Mouse (Mus musculus): Measurements from ENCODE around the gene Exoc8. TPM values are rescaled to one million over a fixed set of nuclear protein-coding genes. Genes with fewer than 3 reads are reported as not detected.

Exoc8 gene
- total RNA-seq (2017) = 13.1 and 16.3 TPM in 2 replicates

- ATAC-seq (replicated peaks in 1 of 2; ENCODE audit: insufficient read depth in 1 of 2, low FRiP score in 2 of 2, low TSS enrichment in 1 of 2, low read depth in 1 of 2, poor library complexity in 2 of 2, severe bottlenecking in 2 of 2) = peak; percentile 72 to 80
Observed at GRCm38 (mm10) chr8:124897386-124898250, at the start of gene Exoc8, which contains the start of gene Sprtn. TSS of gene Exoc8 (minus strand) at chr8:124897705. TSS of gene Sprtn (plus strand) at chr8:124897886.

DNA sequence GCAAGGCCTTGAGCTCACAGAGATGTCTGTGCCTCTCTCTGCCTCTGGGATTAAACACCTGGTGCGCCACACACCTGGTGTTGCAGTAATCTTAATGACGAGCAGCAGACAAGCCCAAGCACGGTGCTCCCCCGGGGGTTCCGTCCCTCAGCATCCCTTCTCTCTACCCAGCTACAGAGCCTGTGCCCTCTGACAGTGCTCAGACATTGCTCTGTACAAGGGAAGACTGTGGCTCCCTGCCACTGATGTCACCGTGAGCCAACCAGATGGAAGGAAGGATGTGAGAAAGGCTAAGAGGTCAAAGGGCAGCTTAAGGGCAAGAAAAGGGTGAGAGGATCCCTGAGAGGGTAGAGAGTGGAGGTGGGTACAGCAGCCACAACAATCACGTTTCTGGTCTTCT, 46.9 kb upstream of the Exoc8 start:
- no peak for ATAC-seq (replicated peaks in 1 of 2; ENCODE audit: insufficient read depth in 1 of 2, low FRiP score in 2 of 2, low TSS enrichment in 1 of 2, low read depth in 1 of 2, poor library complexity in 2 of 2, severe bottlenecking in 2 of 2)

DNA sequence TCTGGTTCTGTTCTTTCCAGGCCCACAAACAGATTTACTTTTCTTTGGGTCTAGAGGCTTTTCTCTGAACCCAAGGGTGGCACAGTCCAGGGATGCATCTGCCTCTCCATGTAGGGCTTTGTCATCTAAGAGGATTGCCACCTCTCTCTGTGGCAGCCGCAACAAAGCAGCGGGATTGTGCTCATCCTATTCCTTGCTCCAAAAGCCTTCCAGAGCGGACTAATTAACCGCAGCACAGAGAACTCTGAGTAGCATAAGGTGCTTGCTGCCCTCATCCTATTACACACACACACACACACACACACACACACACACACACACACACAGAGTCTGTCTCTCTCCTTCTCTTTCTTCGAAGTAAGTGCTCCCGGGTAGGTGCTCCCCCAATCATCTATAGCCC, 46.3 kb upstream of the Exoc8 start:
- ATAC-seq (replicated peaks in 1 of 2; ENCODE audit: insufficient read depth in 1 of 2, low FRiP score in 2 of 2, low TSS enrichment in 1 of 2, low read depth in 1 of 2, poor library complexity in 2 of 2, severe bottlenecking in 2 of 2) = no peak

DNA sequence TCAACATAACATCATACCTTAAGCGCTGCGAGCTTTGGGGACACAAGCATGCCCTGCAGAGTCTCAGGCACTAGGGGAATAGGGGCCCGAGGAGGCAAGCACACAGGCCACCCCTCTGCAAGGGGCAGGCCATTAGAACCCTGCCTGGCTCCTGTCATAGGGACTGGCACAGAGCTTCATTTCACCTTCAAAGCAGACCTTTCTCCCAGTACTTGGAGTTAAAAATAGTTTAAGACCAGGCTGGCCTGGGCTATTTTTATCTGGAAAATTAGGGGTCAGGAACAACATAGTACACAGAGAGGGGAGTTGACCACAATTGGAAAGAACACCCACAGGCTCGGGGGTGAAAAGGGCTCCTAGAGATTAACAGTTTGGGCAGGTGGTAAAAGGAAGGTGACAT, 39.8 kb upstream of the Exoc8 start:
- no peak for ATAC-seq (replicated peaks in 1 of 2; ENCODE audit: insufficient read depth in 1 of 2, low FRiP score in 2 of 2, low TSS enrichment in 1 of 2, low read depth in 1 of 2, poor library complexity in 2 of 2, severe bottlenecking in 2 of 2)

DNA sequence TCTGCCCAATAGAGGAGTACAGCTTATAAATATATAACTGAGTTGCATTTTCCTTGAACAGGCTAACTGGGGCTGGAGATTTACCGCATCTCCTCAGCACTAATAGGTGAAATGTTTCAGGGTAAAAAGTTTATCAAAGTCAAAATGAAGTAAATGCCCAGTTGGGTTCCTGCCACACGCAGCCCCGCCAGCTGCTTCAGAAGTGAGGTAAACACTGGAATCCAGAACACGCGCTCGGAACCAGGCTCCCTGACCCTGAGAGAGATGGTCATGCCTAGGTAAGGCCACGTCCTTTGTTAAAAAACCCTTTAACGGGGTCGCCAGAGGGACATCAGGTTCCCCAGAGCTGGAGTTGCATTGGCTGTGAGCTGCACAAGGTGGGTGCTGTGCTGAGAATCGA, 39.2 kb upstream of the Exoc8 start:
- no peak for ATAC-seq (replicated peaks in 1 of 2; ENCODE audit: insufficient read depth in 1 of 2, low FRiP score in 2 of 2, low TSS enrichment in 1 of 2, low read depth in 1 of 2, poor library complexity in 2 of 2, severe bottlenecking in 2 of 2)

DNA sequence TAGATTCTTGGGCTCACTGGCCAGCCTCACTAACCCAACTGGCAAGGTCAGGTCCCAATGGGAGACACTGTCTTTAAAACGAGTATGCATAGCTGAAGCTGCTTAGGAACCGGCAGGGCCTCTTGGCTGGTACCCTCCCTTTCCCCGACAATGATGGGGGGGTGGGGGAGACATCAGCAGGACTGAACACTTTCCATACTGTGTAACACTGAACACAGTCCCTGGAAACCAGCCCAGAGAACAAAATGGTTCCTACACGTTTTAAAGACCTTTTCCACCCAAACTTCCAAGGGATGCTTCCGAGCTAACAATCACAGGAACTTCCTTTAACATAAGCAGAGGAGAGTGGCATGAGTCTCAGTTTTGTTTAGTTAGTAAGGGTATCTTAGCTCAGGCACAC, 37.6 kb upstream of the Exoc8 start:
- no peak for ATAC-seq (replicated peaks in 1 of 2; ENCODE audit: insufficient read depth in 1 of 2, low FRiP score in 2 of 2, low TSS enrichment in 1 of 2, low read depth in 1 of 2, poor library complexity in 2 of 2, severe bottlenecking in 2 of 2)

GRCm38 (mm10) chr8:124932435-124932834, 34.9 kb upstream of the Exoc8 start:
- ATAC-seq (replicated peaks in 1 of 2; ENCODE audit: insufficient read depth in 1 of 2, low FRiP score in 2 of 2, low TSS enrichment in 1 of 2, low read depth in 1 of 2, poor library complexity in 2 of 2, severe bottlenecking in 2 of 2) = no peak

DNA sequence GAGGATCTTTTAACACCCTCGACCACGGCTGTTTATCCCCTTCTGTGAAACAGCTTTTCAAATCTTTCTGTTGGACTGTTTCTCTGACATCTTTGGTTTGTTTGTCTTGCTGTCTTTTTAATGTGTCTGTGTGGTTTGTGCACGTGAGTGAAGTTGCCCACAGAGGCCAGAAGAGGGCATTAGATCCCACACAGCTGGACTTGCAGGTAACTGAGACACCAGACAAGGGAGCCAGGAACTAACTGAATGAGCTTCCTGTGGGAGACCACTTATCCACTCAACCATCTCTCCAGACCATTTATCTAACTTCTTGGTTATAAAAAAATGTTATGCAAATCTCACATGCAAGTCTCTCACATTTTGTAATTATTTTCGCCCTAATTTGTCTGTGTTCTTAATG, 33.1 kb upstream of the Exoc8 start:
- no peak for ATAC-seq (replicated peaks in 1 of 2; ENCODE audit: insufficient read depth in 1 of 2, low FRiP score in 2 of 2, low TSS enrichment in 1 of 2, low read depth in 1 of 2, poor library complexity in 2 of 2, severe bottlenecking in 2 of 2)

- no peak for ATAC-seq (replicated peaks in 1 of 2; ENCODE audit: insufficient read depth in 1 of 2, low FRiP score in 2 of 2, low TSS enrichment in 1 of 2, low read depth in 1 of 2, poor library complexity in 2 of 2, severe bottlenecking in 2 of 2)
Observed at GRCm38 (mm10) chr8:124930086-124930485, 32.6 kb upstream of the Exoc8 start.

GRCm38 (mm10) chr8:124929006-124929405, 31.5 kb upstream of the Exoc8 start:
- no peak for ATAC-seq (replicated peaks in 1 of 2; ENCODE audit: insufficient read depth in 1 of 2, low FRiP score in 2 of 2, low TSS enrichment in 1 of 2, low read depth in 1 of 2, poor library complexity in 2 of 2, severe bottlenecking in 2 of 2)

GRCm38 (mm10) chr8:124926351-124926771, 28.9 kb upstream of the Exoc8 start:
- no peak for ATAC-seq (replicated peaks in 1 of 2; ENCODE audit: insufficient read depth in 1 of 2, low FRiP score in 2 of 2, low TSS enrichment in 1 of 2, low read depth in 1 of 2, poor library complexity in 2 of 2, severe bottlenecking in 2 of 2)

- peak; percentile 59 to 63 for ATAC-seq (replicated peaks in 1 of 2; ENCODE audit: insufficient read depth in 1 of 2, low FRiP score in 2 of 2, low TSS enrichment in 1 of 2, low read depth in 1 of 2, poor library complexity in 2 of 2, severe bottlenecking in 2 of 2)
Observed at GRCm38 (mm10) chr8:124925544-124926266, 28.2 kb upstream of the Exoc8 start.

GRCm38 (mm10) chr8:124923971-124924652, 26.6 kb upstream of the Exoc8 start:
- ATAC-seq (replicated peaks in 1 of 2; ENCODE audit: insufficient read depth in 1 of 2, low FRiP score in 2 of 2, low TSS enrichment in 1 of 2, low read depth in 1 of 2, poor library complexity in 2 of 2, severe bottlenecking in 2 of 2) = peak in 1 of 2 experiments; percentile 9; a peak in 1 of 4 replicates

GRCm38 (mm10) chr8:124922490-124923089, 25.1 kb upstream of the Exoc8 start:
- ATAC-seq (replicated peaks in 1 of 2; ENCODE audit: insufficient read depth in 1 of 2, low FRiP score in 2 of 2, low TSS enrichment in 1 of 2, low read depth in 1 of 2, poor library complexity in 2 of 2, severe bottlenecking in 2 of 2) = 0 out of 4 replicates have a peak, but pooled peaks of 1 of the 2 experiments have one; percentile 7

GRCm38 (mm10) chr8:124921369-124922279, 24.1 kb upstream of the Exoc8 start:
- peak; percentile 17 to 31; a peak in 2 of 4 replicates for ATAC-seq (replicated peaks in 1 of 2; ENCODE audit: insufficient read depth in 1 of 2, low FRiP score in 2 of 2, low TSS enrichment in 1 of 2, low read depth in 1 of 2, poor library complexity in 2 of 2, severe bottlenecking in 2 of 2)

GRCm38 (mm10) chr8:124917741-124918484, 20.4 kb upstream of the Exoc8 start:
- no peak for ATAC-seq (replicated peaks in 1 of 2; ENCODE audit: insufficient read depth in 1 of 2, low FRiP score in 2 of 2, low TSS enrichment in 1 of 2, low read depth in 1 of 2, poor library complexity in 2 of 2, severe bottlenecking in 2 of 2)

All from hematopoietic stem cell, adult 5-6 weeks (primary cell).